Mouse (Mus musculus): ENCODE measurements around the gene Zfp740.
"Not testable (repeated sequence)": the region's sequence is repeated elsewhere in the genome, so short reads cannot be mapped to it uniquely, and the experiment has no call there.

The Zfp740 gene

GRCm38 (mm10) chr15:102224992-102225617 is 22.1 kb downstream of the Zfp740 start:
- DNase-seq (ENCODE audit: low read depth, low spot score), result no peak

DNA sequence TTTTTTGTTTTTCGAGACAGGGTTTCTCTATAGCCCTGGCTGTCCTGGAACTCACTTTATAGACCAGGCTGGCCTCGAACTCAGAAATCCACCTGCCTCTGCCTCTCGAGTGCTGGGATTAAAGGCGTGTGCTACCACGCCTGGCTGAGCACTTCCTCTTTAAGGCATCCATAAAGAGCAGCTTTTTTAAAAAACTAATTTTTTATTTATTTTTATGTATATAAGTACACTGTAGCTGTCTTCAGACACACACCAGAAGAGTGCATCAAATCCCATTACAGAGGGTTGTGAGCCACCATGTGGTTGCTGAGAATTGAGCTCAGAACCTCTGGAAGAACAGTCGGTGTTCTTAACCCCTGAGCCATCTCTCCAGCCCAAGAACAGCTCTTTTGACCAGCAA is 22.6 kb downstream of the Zfp740 start:
- DNase-seq (ENCODE audit: low read depth, low spot score), result not testable (repeated sequence)

DNA sequence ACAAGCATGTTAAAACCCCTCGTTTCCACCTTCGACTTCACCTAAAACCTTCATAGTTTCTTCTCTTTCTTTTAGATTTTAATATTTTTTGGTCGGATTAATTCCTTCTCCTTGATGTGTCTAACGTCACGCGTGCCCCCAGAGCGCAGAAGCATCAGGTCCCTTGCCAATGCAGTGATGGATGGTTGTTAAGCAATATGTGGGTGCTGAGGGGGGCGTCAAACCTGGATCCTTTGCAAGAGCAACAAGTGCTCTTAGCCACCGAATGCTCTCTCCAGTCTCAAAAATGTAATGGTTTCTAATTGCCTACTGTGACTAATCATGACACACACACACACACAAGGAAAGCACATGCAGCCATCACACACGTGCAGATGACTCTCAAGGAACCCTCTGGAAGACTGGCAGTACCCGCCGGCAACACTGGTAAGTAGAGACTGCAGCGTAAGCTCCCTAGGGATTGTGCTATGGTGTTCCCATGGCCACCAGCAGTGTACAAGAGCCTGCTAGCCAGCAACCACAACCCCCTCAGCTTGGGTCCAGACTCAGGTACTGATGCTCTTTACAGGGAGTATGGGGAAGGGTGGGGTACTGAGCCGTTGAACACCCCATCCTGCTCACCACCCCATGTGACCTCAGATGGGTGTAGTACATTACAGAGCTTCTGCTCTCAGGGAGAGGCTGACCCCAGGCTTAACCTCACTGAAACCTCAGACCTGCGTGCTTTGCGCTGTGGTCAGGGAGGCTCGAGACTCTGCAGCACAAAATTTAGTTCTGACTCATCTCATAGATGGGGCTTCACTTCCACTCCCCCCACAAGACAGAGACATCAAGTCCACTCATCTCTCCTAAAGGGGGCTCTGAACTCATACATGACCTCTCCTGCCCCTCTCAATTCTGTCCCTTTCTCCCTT is 27.6 kb downstream of the Zfp740 start:
- no peak for DNase-seq (ENCODE audit: low read depth, low spot score)

DNA sequence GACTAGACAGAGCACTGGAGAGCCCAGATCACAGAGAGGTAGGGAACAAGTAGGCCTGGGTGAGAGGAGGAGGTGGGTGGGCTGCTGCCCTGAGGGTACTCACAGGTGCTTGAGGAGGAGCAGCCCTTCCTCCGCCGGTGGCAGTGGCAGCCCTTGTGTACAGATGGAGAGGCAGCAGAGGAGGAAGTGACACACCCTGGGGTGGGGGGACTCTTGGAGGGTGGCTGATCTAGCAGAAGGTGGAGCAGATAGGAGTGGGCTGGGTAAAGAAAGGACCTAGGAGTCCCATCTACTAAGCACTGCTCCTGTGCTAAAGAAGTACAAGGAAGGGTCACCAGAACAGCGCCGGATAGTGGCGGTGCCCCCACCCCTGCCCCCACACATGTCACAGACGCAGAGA is 28.7 kb downstream of the Zfp740 start, which contains the start of gene Itgb7:
Gene Itgb7, minus strand, starts transcription at position 197 of the 400 bp plus-strand sequence.
- no peak for DNase-seq (ENCODE audit: low read depth, low spot score)

DNA sequence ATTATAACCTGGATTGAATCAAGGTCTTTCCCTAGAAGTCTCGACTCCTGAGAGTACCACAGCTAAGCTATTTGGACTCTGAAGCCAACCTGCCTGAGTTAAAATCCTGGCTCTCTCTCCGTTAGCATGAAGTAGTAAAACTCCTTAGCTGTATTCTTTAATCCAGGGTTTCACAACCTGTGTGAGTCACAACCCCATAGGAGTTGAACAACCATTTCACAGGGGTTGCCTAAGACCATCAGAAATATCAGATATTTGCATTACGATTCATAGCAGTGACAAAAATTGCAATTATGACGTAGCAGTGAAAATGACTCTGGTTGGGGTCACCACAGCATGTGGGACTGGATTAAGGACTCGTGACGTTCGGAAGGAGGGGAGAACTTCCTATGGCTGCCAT is 29.7 kb downstream of the Zfp740 start:
- DNase-seq (ENCODE audit: low read depth, low spot score), result no peak

DNA sequence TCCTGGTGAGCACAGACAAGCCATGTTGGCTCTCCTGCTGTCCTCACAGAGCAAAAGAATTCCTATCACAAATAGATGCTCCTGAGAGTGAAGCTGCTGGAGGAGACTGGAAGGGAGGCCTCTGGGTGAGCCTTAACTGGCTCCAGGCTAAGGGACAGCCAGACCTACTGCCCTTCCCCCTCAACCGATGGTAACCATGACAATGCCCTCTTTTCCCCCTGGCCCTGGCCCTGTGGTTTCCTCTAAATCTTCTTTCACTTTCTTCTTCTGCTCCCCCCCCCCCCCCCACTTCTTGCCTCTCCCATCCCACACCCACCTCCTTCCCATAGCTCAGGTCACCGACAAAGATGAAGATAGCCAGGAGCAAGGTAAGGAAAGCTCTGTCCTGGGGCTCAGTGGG is 30.8 kb downstream of the Zfp740 start:
- DNase-seq (ENCODE audit: low read depth, low spot score), result no peak

GRCm38 (mm10) chr15:102235371-102236027 is 32.5 kb downstream of the Zfp740 start:
- no peak for DNase-seq (ENCODE audit: low read depth, low spot score)

DNA sequence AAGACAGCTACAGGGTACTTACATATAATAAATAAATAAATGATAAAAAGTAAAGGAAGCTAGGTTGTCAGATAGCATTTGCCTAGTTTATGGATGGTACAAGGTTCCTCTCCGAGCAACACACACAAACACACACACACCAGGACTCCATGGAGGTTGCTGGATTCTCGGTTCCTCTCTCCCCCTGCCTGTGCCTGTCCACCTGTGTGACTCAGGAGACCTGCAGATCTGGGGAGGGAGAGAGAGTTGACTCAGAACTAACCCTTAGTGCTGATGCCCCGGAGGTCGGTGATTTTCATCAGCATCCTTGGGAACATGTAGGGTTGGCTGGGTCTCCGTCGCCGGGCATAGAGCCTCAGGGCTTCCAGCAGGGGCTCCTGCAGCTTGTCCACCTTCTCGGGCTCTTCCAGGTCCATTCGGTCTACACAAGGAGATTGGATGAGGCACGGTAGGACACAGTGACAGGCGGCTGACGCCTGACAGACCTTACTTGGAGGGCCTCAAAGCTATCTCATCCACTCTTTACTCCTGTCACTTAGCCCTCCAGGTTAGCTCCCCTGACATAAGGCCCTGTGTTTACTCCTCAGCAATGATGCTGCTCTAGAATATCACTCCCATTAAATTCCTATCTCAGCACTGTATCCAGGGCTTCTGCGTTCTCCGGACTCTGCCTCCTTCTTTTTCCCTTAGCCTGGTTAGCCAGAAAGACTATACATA is 35.7 kb downstream of the Zfp740 start:
- DNase-seq (ENCODE audit: low read depth, low spot score), result no peak

DNA sequence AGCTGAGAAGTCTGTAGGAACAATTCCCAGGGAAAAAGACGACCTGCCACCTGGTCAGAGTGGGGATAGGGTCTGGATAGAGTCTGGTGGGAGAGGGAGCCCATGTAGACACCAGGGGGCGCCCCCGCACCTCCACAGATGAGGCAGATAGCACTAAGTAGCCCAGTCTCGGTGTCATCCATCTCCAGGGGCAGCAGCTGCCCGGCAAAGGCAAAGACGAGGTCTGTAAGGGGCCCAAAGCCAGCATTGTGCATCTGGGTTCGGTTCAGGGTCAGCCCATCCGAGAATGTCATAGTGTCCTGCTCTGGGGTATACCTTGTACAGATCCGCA is 36.2 kb downstream of the Zfp740 start:
- peak; percentile 85 for DNase-seq (ENCODE audit: low read depth, low spot score)

DNA sequence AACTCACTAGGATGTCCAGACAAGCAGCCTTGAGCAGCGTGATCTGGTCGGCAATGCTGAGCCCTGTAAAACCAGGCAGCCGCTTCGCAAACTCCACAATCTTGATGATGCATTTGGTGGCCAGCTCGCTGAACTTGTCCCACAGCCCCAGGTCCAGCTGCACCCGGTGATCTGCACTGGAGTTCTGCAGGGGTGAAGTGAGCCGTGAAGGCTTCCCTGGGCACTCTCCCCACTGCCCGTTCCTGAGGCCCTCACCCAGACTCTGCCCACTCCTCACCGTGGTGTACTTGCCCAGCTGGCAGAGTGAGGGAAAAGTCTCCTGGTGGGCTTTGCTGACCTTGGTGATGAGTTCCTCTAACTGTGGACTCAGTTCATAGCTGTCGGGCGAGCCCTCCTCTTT is 36.8 kb downstream of the Zfp740 start:
- no peak for DNase-seq (ENCODE audit: low read depth, low spot score)

- DNase-seq (ENCODE audit: low read depth, low spot score), result no peak
Observed at GRCm38 (mm10) chr15:102240607-102241006, 37.6 kb downstream of the Zfp740 start.

DNA sequence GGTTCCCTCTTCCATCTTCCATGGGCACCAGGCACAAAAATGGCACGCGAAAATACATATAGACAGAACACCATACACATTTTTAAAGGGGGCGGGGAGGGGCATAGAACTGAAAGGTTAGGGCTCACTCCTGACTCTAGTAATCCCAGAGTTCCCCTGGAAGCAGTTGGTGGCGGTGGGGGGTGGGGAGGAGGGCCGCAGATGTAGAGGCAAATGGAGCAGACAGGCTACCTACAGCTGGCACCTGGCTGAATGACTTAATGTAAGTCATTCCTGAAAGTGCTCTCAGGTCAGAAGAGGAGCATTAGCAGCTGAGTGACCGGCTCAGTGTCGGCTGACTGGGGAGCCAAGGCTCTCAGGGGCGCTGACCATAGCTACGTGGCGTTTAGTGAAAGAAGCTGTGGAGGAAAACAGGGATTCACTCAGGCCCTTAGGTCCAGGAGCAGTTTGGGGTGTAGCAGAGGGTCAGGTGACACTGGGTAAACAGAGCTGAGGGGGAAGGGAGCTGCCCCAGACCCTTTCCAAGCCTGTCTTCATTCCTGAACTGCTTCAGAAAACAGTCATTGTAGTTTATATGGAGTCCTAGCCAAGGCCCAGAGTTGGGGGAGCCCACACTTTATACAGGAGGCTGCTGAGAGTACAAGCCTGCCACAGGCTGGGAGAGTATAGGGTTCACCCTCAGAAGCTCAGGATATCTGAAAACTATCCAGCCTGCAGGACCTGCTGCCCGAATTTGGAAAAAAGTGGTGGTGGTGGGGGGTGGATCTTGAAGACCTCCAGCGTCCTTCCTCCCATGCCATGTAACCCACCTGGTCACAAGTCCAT is 39.6 kb downstream of the Zfp740 start:
- DNase-seq (ENCODE audit: low read depth, low spot score), result no peak

- no peak for DNase-seq (ENCODE audit: low read depth, low spot score)
Observed at GRCm38 (mm10) chr15:102243229-102244190, 40.5 kb downstream of the Zfp740 start.

DNA sequence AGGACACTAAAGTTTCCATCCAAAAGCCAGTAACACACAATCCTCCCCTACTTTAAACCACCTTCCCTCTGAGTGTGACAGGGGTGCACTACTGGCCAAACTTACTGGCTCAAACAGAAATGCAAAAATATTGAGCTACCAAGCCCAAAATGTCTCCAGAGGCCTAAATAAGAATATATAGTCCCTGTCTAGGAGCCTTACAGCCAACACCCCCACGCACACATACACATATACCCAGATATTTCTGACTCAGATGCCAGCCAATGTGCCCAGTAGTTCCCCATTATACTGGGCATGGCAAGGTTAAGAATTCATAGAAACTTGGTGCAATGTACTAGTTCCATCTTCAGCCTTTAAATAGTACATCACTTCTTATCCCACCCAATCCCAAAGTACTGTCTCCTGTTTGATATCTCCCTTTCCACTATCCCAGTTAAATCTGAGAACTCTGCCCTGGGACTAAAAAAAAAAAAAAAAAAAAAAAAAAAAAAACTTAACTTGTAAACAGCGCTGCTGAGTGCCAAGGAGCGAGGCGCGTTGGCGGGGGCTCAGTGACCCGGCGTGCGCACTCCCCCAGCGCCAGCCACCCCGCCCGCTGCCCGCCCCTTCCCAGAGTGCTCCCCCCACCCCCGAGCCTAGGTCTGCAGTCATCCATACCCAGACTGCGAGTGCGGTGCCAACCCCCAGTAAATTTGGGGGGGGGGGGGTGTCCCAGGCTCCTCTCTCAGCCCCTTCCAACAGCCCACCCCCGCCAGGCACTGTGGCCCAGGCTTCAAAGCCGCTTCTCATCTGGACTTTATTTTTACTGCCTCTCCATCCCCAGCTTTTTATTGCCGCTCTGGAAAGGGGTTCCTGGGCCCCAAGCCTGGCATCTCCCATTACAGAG is 41.5 kb downstream of the Zfp740 start:
- no peak for DNase-seq (ENCODE audit: low read depth, low spot score)

DNA sequence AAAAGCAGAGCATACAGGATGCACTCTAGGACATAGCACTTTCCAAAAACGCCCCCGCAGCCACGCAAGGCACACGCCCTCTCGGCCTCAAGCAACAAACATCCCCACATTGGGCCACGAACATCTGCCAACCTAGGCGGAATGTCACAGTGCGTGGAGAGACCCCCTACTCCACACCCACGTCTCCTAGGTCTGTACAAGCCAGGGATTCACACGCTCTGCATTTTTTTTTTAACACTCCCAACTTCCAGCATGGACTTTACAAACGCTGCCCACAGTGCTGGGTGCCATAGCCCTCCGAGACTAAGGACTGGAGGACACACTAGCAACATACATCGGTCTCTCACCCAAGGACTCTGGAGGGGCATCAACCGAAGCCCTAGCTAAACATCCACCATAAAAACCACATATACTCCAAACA is 42.4 kb downstream of the Zfp740 start:
- DNase-seq (ENCODE audit: low read depth, low spot score), result no peak

GRCm38 (mm10) chr15:102245891-102246741 is 43.1 kb downstream of the Zfp740 start:
- DNase-seq (ENCODE audit: low read depth, low spot score), result peak; percentile 78

DNA sequence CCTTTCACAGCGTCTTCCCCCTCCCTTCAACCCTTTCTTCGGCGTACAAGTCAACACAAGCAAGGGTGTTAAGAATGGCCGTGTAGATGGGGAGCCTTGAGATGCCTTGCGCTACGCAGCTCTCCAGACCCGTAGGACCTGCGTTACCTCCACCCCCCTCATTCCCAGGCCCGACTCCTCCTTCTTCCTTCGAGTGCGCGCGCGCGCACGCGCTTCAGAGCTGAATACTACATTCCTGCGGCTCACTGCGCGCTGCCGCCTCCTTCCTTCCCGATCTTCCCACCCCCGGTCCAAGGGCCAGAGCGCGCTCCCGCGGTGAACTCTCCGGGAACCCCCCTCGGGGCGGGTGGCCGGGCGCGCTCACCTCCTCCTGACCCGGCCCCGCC is 43.8 kb downstream of the Zfp740 start:
- DNase-seq (ENCODE audit: low read depth, low spot score), result peak; percentile 96
